Mouse (Mus musculus) cerebellum, postnatal 4 days (tissue): ENCODE measurements at regions not wholly inside any gene's neighbourhood (a gene's known extent, or its start where the extent isn't known, plus 50 kb on each side); places are given as distances from the start of the nearest gene placed in this dataset.
A peak's percentile ranks its signal among the peaks of the same experiment; 100 is the strongest.

Experiments
- DNase-seq, 2 experiments: peaks; one replicate each; pipeline ENCODE4 v3.0.0; 2022; ENCODE audit warnings: low spot score in 2 of 2, mixed read lengths in 1 of 2

DNA sequence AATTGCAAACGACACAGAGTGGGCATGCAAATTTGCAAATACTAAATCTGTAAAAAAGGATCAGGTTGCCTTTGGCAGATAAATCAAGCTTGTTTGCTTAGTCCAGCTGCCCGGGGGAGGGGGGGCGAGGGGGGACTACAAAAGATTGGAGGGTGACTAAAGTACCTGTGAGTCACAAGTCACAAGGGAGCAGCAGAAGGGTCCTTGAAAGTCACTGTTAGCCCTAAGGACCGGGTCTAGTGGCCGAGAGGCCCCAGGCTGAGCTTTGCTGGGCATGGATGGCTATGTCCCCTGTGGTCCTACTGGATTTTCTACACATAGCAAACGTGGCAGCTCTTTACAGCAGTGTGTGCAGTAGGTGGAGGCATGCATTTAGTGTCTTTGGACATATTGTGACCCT lies 118.4 kb upstream of the Pitx1 start:
- no peak for DNase-seq

GRCm38 (mm10) chr13:55953426-55953825 lies 117.4 kb upstream of the Pitx1 start:
- no peak for DNase-seq

DNA sequence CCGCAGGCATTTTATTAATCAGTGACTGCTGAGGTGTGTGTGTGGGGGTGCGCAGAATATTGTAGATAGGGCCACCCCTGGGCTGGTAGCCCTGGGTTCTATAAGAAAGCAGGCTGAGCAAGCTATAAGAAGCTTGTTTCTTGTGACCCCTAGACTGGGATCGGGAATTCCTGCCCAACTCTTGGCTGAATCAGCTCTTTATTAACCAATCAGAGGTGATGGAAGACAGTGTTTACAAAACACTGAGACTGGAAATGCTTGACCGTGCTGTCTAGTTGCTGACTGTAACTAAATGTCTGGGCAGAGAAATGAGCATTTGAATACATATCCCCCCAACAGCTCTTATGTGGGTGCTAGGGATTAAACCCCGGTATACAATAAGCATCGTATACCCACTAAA lies 114.8 kb upstream of the Pitx1 start:
- no peak for DNase-seq

GRCm38 (mm10) chr13:55948591-55948990 lies 112.6 kb upstream of the Pitx1 start:
- DNase-seq = no peak

GRCm38 (mm10) chr13:55948144-55948543 lies 112.2 kb upstream of the Pitx1 start:
- no peak for DNase-seq

- DNase-seq = no peak
These were observed 101.4 kb upstream of the Pitx1 start for GRCm38 (mm10) chr13:55937417-55937816.

DNA sequence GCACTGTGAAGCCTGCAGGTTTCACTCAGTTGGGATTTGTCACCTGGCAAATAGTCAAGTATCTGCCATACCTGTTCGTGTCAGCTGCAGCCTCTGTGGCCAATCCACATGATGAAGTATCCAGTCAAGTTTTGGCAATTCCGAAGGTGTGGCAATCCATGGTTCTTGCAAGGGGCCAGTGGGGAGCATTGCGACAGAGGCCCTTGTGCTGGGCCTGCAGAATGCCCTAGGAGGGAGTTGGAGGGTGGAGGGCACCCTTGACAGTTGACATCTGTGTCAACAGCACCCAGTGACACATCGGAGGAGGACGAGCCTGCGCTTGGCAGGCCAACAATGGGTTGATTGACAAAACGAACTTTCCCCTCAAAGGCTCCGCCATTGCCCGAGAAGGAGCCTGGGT lies 101.0 kb upstream of the Pitx1 start:
- DNase-seq = no peak

DNA sequence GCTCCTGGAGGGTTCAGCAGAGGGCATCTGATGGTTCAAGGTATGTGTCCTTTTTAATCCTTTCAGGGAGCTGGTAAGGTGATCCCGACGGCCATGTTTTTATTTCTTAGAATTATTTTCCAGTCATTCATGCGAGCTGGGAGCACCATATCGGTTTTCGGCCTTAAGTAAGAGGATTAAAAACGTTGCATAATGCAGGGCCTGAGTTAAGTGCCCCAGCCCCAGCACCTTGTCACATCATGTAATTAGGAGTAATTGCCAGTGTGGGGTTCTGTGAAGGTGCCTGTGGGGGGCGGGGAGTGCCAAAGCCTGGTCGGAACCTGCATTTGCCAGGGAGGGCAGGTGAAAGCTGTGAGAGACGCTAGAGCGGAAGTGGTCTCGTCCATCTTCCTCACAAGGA lies 94.6 kb upstream of the Pitx1 start:
- no peak for DNase-seq

- no peak for DNase-seq
These were observed 93.8 kb upstream of the Pitx1 start for GRCm38 (mm10) chr13:55929814-55930213.

DNA sequence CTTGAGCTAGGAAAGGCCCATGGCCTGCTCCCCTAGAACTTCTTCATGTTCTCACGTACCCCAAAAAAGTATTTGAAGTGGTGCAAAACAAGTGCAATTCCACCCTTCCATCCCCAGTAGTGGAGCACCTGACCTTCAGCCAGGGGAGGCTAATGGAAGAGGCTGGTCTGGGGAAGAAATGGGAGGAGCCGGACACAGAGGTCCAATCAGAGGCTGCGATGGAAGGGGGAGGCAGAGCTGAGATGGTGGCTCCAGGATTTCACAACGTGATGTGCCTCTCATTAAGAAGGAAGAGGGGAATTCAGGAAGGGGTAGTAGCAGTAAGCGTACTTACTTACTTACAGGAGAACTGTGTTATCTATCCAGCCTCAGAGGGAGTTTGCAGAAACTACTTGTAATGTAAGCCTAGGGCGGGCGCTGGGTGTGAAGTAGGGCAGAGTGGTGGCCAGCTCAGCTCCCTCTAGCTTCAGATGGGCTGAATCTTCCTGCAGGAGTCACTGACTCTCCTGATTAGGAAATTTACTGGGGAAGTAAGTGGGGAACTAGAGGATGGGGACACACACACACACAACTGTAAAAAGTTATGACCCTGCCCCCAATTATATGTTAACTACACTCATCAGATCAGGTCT lies 87.6 kb upstream of the Pitx1 start:
- DNase-seq = no peak

DNA sequence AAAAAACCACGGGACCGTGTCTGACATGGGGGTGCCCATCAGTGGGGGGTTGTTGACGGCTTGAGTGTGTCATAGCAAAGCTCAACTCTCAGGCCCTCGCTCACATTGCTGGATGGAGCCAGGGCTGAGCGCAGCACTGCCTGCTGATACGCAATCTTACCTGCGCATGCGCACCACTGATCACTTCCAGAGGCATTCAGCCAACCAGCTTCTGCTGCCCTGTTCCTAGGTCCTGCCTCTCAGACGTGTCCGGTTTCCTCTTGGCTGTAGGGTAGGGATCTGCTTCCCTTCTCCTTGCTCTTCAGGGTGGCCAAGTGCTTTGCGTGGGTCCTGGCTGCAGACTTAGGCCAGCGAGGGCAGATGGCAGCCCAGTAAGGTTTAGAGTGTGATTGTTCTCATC lies 81.3 kb upstream of the Pitx1 start:
- no peak for DNase-seq

- DNase-seq = peak in 1 of 2 experiments; percentile 53
These were observed 76.3 kb upstream of the Pitx1 start for GRCm38 (mm10) chr13:55912271-55912711.

DNA sequence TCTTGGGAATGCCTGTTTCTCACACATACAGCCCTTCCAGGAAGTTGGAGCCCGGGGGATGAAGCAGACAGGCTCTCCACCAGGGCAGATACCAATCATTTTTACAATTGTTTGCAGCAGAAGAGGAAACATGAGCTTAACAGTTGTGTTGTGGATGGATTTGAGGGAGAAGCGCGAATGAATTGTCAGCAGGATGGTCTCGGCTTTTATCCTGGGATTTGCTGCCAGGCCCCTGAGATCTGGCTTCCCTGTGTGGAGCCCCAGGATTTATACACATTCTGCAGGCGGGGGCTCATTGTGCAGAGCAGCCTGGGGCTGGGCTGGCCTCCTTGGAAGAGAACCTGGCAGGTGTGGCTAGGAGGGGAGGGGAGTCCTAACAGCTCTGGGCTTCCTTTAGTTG lies 73.9 kb upstream of the Pitx1 start:
- DNase-seq = no peak

GRCm38 (mm10) chr13:55904884-55905283 lies 68.9 kb upstream of the Pitx1 start:
- no peak for DNase-seq

DNA sequence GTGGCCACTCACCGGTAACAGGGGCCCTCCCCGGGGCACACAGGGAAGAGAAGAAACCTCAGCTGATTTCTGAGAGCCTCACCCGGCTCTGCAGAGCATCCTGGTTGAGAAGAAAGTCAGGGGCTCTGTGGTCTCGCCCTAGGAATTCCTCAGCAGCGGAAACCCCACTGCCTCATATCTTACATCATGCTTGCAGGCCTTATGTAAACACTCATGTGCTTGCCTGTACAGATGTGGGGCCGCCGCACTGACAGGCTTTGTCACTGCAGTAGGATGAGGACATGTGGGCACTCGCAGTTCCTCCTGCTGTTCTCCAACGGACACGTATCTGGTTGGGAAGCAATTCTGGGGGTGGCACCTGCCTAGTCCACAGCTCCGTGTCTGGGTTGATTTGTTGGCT lies 66.3 kb upstream of the Pitx1 start:
- no peak for DNase-seq

DNA sequence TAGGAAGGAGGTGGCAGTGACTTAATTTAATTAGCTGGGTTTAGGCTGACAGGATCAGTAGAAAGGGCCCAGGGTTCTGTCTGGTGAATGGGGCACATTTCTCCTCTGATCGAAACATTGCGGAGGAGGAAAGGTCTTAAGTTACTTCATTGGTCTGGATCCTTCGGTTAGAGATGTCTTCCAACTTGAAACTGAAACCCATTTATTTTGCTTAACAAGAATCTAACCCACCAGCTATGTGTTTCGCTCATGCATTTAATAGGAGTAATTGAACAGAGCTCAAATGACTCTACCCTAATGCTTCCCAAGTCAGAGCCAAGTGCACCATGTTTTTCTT lies 64.2 kb upstream of the Pitx1 start:
- no peak for DNase-seq

- DNase-seq = peak in 1 of 2 experiments; percentile 16
These were observed 63.7 kb upstream of the Pitx1 start for GRCm38 (mm10) chr13:55899501-55900189.

DNA sequence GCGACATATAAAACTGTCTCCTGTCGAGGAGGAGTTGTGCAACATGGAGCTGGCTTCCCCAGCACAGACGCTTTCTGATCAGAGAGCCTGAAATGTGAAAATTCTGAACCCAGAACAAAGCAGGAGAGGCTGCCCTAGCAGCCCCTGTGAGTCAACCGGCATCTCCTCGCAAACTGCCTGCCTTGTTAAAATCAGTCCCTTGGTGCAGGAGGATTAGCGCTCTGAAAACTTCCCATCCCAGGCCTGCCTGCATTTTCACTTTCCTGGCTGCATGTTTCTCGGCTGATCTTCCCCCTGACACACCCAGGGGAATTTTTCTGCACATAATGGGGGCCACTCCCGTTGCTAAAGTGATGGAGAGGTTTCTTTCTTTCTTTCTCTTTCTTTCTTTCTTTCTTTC lies 63.0 kb upstream of the Pitx1 start:
- no peak for DNase-seq

GRCm38 (mm10) chr13:55898257-55898950 lies 62.4 kb upstream of the Pitx1 start:
- DNase-seq = no peak

GRCm38 (mm10) chr13:55895505-55895904 lies 59.5 kb upstream of the Pitx1 start:
- no peak for DNase-seq

DNA sequence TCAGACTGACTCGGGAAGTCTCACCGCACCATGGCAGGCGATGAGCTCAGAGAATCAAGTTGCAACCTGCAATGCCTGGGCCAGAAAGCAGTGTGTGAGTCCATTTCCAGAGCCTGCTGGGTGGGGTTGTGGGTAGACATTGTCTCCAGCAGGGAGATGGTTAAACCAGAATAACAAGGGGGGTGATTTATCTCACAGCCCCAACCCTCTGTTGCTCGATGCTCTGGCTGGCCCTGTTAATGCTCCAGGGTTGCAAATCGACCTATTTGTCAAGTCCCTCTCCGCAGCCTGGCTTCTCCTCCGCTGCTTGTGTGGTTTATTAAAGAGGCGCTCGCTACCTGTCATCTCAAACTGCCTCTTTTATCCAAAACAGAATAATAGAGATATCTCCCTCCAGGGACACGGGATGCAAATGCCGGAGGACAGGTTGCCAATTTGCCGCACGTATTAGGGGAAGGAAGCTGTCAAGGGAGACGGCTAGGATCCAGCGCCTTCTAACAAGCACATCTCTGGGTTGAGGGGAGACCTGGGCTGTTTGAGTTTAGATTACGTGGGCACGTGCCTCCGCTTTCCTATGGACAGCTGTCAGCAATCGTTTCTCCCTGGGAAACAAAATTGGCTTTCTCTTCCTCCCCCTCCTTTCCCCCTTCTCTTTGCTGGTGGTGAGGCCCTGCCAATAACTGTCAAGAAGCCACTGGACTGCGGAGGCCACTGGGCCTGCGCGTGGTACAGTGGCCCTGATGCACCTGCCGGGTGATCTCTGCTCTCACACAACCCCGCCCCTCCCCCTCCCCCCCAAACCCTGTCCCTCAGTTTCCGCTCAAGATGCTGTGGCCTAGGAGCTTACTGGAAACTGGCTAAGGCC lies 57.4 kb upstream of the Pitx1 start:
- DNase-seq = no peak

DNA sequence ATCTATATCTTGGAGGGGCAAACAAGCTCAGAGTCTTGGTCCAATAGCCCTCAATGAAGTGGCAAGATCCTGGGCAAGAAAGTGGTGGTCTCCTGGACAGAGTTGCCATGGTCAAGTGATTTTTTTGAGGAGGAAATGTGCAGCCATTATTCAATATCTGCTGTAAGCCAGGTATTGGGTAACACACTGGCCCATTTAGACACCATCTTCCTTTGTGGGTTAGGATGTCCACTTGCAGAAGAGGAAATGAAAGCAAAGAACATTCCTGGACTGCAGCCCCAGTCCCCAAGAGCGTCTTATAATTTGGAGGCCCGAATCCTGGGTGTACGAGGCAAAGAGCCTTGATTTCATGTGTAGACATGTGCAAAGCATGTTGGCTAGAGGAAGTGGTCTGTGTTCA lies 56.3 kb upstream of the Pitx1 start:
- DNase-seq = no peak
